Mouse (Mus musculus) mouse trophoblast stem cell (cell line): ENCODE results near the gene Lmna.

Experiments
- in situ Hi-C, 2 experiments: fragments of 300-500 bp; cut with MseI, MboI; formaldehyde crosslinking; loops; 2 replicates in 1 of 2; 3 replicates in 1 of 2; pipeline ENCODE4 v1.15.1; 2025

The Lmna gene

GRCm38 (mm10) chr3:88450379-88451131, 59.2 kb downstream of the Lmna start:
- in situ Hi-C loops, result no loop called here

GRCm38 (mm10) chr3:88449395-88450023, 60.2 kb downstream of the Lmna start:
- in situ Hi-C loops, result no loop called here

DNA sequence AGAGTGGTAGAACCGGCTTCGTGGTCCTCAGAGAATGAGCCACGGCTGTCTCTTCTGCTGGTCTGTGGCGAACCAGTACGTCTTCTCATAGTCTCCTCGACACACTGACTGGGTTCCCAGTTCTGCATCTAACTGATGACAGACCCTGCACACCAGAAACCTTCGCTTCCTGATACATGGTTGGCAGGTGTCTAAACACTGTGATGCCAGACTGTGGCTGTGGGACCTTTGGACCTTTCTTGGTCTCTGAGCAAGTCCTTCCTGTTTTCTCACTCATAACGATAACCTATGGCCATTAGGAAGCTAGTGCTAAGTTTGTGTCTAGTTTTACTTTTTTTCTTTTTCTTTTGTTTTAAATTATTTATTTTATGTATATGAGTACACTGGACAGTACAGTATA, 61.3 kb downstream of the Lmna start:
- in situ Hi-C loops, result no loop called here

DNA sequence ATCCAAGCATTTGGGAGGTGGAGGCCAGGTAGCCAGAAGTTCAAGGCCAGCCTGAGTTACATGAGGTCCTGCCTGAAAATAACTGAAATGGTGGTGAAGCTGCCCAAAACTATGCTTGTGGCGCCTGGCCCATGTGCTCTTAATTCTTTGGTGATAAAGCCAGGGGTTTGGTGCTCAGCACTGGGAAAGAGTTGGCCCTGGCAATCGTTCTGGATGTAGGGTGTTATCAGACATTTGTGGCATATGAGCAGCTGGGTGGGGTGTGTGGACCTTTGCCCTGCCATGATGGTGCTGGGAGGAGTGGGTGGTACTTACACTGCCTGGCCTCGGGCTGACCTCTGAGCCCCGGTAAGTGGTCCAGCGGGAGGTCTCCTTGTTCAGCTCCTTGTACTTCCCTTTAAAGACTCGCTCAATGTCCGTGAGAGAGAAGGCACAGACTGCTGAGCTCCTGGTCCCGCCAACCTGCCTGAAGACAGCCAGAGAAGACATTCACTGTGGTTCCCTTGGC, 62.0 kb downstream of the Lmna start:
- in situ Hi-C loops, result no loop called here

- in situ Hi-C loops, result no loop called here
Observed at GRCm38 (mm10) chr3:88446471-88447123, 63.2 kb downstream of the Lmna start.

GRCm38 (mm10) chr3:88442888-88443287, 66.9 kb downstream of the Lmna start:
- in situ Hi-C loops, result no loop called here

- in situ Hi-C loops, result no loop called here
Observed at GRCm38 (mm10) chr3:88442488-88442887, 67.3 kb downstream of the Lmna start.

GRCm38 (mm10) chr3:88440500-88441381, 69.0 kb downstream of the Lmna start:
- in situ Hi-C loops, result no loop called here

GRCm38 (mm10) chr3:88439582-88439981, 70.2 kb downstream of the Lmna start:
- in situ Hi-C loops, result no loop called here

DNA sequence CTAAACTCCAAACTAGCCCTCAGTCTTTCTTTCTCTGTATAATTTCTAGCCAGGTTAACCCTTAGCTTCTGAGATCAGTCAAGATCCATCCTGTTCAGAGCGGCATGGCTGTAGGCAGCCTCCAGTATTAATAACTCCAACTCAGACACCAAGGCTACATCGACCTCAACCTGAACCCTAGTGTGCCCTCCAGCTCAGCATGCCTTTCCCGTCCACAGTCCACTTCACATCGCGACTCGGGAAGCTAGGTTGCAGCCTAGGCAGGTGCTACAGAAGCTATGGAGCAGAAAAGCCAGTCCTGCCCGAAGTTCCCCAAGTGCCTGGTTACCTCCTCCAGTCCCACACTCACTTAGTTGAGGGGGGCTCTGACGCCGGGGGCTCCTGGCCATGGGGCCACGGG, 72.3 kb downstream of the Lmna start:
- in situ Hi-C loops, result no loop called here

DNA sequence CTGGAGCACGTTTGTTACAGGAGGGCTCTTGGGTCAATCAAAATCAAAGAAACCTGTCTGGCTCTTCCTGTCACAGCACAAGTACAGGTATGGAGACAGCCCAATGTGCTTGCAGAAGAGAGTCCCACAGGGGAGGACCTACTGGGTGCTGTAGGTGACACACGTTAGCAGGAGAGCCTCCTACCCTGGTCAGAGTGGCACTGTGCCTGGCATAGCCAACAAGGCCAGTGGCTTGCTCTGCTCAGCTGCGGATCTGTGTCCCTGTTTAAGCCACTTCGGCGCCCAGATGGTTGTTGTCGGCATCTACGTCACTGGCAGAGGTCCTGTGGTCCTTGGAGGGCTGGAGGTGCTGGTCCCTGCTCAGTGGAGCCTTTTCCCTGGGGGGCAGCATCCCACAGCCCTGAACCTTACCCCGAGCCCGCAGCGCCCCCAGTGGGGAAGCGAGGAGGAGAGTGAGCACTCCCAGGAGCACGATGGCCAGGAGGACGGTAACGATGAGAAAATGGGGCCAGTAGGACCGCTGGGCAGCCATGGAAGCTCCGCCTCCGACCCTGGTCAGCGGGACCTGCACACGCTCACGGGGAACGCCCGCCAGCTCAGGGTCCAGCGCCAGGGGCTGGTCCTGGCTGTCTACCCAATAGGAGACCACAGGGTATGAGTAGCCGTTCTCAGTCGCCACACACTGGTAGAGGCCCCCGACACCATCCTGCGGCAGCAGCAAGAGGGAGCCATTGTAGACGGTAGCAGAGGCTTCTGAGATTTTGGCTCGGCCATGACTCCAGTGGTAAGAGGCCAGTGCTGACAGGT, 73.2 kb downstream of the Lmna start:
- in situ Hi-C loops, result no loop called here

- in situ Hi-C loops, result no loop called here
Observed at GRCm38 (mm10) chr3:88435515-88435914, 74.2 kb downstream of the Lmna start.
